ENCODE assay signal across 8 mouse cellular contexts in genomic region chr2:30392114-30392576, GRCm38 (mm10). TPM values are rescaled to one million over a fixed set of nuclear protein-coding genes. Genes with fewer than 3 reads are reported as not detected.
A peak's percentile ranks its signal among the peaks of the same experiment; 100 is the strongest.
DNase-seq lines count a peak whose midpoint lies in the region; ATAC-seq lines count a peak whose summit lies in the region.

Dolpp1 (plus strand) TSS chr2:30392254.

- DNase-seq in adipocyte (ENCODE audit: low spot score), result peak; percentile 97
- DNase-seq in embryo, embryonic 10 days (ENCODE audit: low spot score), result peak; percentile 99
- peak; percentile 98 for DNase-seq in gastrocnemius, postnatal 14 days
- DNase-seq in left cerebral cortex, postnatal 10 days (ENCODE audit: extremely low spot score in 1 of 2, low spot score in 2 of 2), result peak; percentile 99
- peak; percentile 99 for DNase-seq in right cerebral cortex, postnatal 25 days
- DNase-seq in urinary bladder, postnatal 4 days (ENCODE audit: low spot score in 2 of 2), result peak; percentile 97 to 98

- intact Hi-C loops in gastrocnemius, postnatal 14 days (cut with DNase I; ENCODE audit: low total_unique reads), result no loop called here
- intact Hi-C loops in left cerebral cortex, postnatal 10 days (cut with DNase I), result no loop called here

- peak; percentile 98 for ATAC-seq in inflammation-experienced regulatory T-cells, adult 6 months
- ATAC-seq in megakaryocyte-erythroid progenitor cell, adult 5-6 weeks (replicated peaks; ENCODE audit: low FRiP score, low TSS enrichment, poor library complexity, severe bottlenecking), result peak; percentile 93

RNA-seq across cellular contexts. Expression of gene Dolpp1, which starts in this region (rescaled TPM):
- total RNA-seq in gastrocnemius, postnatal 14 days (2021), result 1 to 10 TPM; 7.0 to 7.3 TPM
- polyA plus RNA-seq in inflammation-experienced regulatory T-cells, adult 6 months (2017; shearing (Covaris generic)), result 10 to 100 TPM; 17.5 to 21.0 (median 17.7) TPM
- total RNA-seq in left cerebral cortex, postnatal 10 days (2021), result 10 to 100 TPM; 35.6 to 36.4 TPM
- 24.0 and 29.0 TPM in 2 replicates for total RNA-seq in megakaryocyte-erythroid progenitor cell, adult 5-6 weeks (2014; fragmentation: Nextera tagmentation)
- total RNA-seq in megakaryocyte-erythroid progenitor cell, adult 5-6 weeks (2017), result 16.3 and 19.7 TPM in 2 replicates

Comparison
In these comparisons a context has a peak if more than half of its experiments do, and no peak if none do; other contexts are left out.
1. Peak in every context shown above with its lines: DNase-seq and ATAC-seq.